Mouse (Mus musculus): ENCODE results near the gene Cys1.
"Not testable (repeated sequence)": the region's sequence is repeated elsewhere in the genome, so short reads cannot be mapped to it uniquely, and the experiment has no call there.

Cys1 gene

DNA sequence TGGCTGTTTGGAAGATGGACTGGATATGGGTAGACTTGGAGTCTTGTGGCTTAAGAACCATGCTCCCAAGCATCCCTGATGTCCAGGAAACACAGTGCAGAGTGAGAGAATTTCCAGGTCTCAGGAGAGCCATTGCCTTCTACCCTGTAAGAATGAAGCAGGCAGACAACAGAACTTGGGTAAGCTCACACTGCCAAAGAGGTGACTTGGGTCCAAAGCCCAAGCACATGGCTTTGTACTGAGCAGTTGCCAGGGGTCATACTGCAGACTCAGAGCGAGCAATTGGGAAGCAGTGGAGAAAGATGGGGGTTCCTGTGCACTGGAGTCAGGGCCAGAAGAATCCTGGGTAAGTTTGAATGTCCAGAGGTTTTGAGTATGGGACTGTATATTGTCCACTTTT lies 33.5 kb downstream of the Cys1 start:
- no peak for DNase-seq (ENCODE audit: low read depth, low spot score)

DNA sequence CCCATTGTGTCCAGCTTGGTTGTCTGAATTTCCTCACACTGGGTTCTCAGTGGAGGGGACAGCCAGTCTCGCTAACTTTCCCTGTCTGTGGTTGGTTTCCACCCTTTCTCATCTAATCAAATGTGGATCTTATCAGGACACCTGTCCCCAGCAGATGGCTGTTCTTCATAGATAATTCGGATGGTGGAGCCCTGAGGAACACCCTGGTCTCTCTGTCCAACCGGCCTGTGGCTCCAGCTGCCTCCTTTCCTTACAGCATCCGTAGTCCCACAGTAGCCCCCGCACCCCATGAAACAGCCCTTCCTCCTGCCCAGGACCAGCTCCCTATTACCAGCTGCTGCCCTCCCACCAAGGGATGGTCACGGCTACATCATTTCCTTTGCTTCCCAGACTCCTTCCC lies 35.7 kb downstream of the Cys1 start:
- no peak for DNase-seq (ENCODE audit: low read depth, low spot score)

DNA sequence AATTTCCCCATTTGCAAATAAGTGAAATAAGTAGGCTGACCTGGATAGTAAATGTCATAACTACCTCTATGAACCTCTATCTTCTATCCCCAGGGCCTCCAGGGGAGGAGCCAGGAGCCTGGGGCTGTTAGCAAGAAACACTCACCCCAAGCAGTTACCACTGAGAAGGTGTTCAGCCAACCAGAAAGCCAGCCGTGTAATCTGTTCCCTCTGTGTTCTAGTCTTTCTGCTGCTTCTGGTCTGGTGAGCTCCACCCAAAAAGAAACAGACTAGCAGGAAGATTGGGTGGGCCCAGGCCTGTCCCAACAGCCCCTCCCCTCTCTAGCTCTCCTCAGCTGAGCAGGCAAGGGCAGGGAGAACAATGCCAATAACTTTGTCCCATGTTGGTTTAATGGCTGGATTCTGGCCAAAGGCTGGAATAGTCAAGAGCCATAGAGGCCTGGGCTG lies 37.5 kb downstream of the Cys1 start:
- no peak for DNase-seq (ENCODE audit: low read depth, low spot score)

DNA sequence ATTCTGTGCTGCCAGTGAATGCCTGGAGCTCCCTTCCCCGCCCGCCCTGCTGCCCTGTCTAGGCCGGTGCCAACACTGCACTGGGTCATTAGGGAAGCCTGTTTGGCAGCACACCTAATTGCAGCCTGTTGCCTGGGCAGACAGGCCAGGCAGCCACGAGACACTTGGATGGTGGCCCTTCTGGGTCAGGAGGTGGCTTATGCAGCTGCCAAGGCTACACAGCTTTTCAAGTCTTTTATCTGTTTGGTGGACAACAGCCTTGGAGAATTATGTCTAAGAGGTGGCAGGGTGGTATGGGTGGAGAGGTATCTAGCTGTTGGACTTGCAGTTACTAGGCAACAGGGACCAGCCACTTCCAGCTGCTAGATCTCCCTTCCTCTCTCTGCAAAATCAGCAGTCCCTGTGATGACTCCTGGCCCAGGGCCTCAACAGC lies 39.2 kb downstream of the Cys1 start:
- DNase-seq (ENCODE audit: low read depth, low spot score) = no peak

DNA sequence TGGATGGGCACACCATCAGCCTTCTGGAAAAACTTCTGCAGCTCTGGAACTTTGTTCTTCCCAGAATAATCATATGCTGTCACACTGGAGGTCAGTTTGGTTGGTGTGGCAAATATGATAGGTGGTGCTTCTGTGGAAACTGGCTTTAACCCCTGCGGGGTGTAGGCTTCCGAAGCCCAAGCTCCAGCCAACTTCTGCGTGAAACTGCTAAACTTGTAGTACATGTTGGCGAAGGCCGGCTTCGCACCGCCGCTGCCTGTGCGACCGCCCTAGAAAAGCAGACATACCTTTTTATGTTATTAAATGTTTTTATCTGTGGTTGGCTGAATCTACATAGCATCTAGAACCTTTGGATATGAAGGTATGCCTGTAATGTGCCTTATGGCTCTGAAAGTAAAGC lies 42.8 kb downstream of the Cys1 start:
- not testable (repeated sequence) for DNase-seq (ENCODE audit: low read depth, low spot score)

DNA sequence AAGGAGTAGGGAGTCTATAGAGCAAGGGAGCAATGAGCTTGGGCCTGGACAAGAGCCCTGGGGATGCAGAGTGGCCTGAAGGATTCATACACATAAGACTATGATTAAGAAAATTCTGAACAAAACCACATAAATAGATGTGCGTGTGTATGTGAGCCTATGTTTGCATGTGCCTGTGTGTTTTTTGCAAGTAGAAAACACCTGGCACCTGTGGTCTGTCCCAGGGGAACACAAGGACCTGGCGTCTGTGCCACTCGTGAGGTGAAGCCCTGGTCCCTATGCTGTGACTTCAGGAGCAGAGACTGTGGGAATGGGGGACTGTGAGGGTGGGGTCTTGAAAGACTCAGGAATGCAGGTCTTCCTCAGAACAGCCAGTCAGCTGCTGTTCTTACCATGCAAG lies 47.0 kb downstream of the Cys1 start:
- no peak for DNase-seq (ENCODE audit: low read depth, low spot score)

DNA sequence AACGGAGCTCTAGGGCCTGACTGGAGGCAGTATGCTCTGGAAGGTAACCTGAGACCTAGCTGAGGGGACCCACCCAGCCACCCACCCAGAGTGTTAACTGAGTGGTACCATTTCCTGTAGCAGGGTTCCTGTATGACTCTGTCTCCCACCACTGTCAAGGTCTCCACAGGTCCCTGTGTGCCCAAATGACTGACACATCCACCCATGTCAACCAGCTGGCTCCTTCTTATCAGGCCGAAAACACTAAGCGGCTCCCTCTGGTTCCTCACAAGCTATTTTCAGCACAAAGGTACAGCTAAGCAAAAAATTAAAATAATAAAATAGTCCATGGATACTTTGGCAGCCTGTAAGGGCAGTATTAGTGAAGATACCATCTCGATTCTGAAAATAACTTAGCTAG lies 47.4 kb downstream of the Cys1 start:
- no peak for DNase-seq (ENCODE audit: low read depth, low spot score)

DNA sequence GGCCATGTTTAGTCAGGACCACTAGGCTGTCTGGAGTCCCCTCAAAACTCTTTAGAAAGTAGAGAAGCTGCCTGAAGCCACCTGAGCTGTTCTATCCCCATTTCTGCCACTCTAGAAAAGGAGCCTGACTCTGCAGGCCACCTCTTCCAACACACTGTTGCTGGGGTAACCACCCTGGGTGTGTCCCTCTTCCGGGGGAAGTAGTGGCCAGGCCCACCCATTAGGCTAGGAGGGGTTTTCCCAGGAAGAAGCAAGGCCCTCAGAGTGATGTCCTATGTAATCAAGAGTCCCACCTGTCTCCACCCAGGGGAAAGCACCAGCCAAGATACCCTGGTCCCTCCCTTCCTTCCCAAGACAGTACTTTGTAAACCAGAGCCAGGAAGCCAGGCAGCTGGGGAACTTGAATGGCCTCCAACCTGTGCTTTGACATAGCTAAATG lies 47.8 kb downstream of the Cys1 start:
- no peak for DNase-seq (ENCODE audit: low read depth, low spot score)

DNA sequence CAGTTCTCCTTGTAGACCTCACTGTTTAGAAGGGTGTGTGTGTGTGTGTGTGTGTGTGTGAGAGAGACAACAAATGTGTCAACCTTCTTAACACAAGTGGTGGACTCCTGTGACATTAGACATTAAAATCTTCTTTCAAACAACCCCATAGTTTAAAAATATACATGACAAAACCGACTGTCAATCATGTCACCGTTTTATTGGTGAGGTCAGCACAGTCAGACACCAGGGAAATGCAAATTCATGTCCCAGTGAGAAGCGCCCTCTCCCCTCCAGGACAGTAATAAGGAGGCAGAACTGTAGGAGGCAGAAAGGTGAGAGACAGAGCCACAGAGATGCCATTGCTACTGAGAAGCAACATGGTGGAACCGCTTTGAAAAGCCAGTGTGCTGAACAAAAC lies 49.2 kb downstream of the Cys1 start:
- no peak for DNase-seq (ENCODE audit: low read depth, low spot score)

DNA sequence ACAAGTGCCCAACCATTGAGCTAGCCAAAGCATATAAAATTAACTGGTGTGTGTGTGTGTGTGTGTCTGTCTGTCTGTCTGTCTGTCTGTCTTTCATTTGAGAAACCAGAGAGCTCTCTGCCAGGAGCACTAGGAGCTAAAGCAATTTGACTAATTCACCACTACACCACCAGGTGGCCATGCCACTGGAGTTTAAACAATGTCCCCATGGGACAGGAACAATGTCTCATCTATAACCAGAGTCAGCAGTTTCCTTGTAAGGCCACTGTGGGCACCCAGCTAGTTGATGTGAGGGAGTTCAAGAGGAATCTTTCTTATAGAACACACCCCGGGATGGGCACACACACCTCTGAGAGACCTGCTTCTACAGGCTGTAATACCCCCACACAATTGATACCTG lies 51.4 kb downstream of the Cys1 start:
- no peak for DNase-seq (ENCODE audit: low read depth, low spot score)

DNA sequence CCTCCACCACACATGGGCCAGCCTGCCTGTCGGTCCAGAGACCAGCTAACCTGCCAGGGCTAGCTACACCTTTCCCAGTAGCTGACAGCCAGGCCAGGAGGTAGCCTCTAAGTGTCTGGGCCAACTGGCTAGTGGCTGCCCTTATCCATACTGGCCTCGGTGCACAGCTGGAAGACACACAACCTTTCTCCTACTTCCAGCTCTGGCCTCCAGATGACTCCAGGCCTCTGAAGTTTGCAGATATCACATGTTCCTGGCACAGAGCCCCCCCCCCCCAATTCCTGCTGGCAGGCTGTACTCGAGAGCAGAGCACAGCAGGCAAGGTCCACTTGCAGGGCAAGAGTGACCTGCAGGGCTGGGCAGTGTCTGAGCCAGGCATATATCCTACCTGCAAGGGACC lies 54.4 kb downstream of the Cys1 start:
- peak; percentile 44 for DNase-seq (ENCODE audit: low read depth, low spot score)

DNA sequence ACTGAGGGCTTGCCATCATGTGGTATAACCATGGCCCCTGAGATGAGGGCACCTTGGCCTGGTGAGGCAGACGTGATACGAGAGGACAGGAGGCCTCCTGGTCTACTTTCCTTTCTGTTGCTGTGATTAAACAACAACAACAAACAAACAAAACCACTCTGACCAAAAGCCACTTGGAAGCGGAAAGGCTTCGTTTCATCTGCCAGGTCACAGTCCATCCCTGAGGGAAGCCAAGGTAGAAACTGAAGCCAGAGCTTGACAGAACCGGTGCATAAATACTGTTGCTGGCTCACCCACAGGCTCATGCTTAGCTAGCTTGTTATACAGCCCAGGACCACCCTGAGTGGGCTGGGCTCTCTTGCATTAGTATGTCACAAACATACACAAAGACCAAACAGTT lies 55.2 kb downstream of the Cys1 start:
- DNase-seq (ENCODE audit: low read depth, low spot score) = no peak

DNA sequence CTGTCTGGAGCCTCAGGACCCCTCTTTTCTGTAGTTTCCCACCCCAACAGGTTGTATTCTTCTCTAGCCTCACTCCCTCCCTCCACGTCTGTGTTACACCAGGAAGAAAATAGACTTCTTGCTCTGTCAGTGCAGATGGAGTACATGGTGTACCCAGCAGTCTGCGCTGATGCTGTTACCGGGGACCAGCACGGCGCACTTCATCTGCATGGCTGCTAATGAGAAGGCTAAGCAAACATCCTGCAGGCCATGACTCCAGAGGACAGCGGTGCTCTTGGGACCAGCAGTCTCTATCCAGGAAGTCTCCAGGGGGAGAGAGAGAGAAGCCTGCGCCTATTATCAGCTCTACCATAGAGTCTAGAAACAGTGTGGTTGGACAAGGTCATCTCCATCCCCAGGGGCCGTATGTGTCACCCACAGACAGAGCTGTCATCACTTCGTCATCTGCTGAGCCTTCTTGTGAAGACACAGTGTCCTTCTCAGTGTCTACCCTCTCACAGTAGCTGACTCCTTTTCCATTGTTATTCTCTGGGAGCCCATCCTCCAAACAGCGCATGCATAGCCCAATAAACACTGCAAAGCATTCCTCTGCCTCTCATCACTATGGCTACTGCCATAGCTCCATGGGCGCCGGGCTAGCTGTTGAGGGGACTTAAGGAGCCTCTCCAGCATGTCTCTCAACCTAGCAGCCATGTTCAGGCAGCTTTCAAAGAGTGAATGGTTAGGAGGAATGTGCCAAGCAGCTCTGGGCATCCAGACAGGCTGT lies 57.9 kb downstream of the Cys1 start:
- no peak for DNase-seq (ENCODE audit: low read depth, low spot score)

DNA sequence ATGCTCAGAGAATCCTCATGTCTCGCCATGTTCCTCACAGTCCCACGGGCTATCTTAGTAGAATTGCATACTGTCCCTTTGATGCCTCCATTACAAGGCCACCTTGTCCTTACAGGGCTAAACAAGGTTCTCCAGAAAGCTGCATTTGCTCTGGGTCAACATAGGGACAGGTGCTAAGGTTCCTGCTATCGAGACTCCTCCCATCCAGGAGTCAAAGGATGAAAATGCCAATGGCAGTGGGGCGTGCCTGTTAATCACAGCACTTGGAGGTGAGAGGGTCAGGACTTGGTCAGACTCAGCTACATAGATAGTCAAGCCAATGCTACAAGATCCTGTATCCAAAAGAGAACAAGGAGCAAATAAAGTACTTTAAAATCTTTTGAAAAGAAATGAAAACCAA lies 62.2 kb downstream of the Cys1 start:
- no peak for DNase-seq (ENCODE audit: low read depth, low spot score)
